Mouse (Mus musculus) midbrain, embryonic 12.5 days (tissue): Measurements from ENCODE around the gene Pxn. TPM values are rescaled to one million over a fixed set of nuclear protein-coding genes. Genes with fewer than 3 reads are reported as not detected.
"Not testable (repeated sequence)": the region's sequence is repeated elsewhere in the genome, so short reads cannot be mapped to it uniquely, and the experiment has no call there.

ENCODE experiments used
- ATAC-seq: fragments of 200-750 bp; cut with Nextera tagmentation; 2 replicates; pipeline ENCODE4 v1.8.0; 2017; ENCODE audit warnings: low read depth, moderate TSS enrichment, moderate library complexity; ENCODE audit not compliant: low FRiP score
- H3K27ac ChIP-seq: fragments of 300-500 bp; sonication (generic); replicated peaks from 2 replicates; pipeline ENCODE4 v1.5.1; 2016; ENCODE audit warnings: mild to moderate bottlenecking
- H3K27me3 ChIP-seq: fragments of 300-500 bp; sonication (generic); 2 replicates; pipeline ENCODE4 v1.6.1; 2016; ENCODE audit warnings: mild to moderate bottlenecking
- H3K36me3 ChIP-seq: fragments of 300-500 bp; sonication (generic); 2 replicates; pipeline ENCODE4 v1.6.1; 2016
- H3K4me1 ChIP-seq: fragments of 300-500 bp; sonication (generic); 2 replicates; pipeline ENCODE4 v1.6.1; 2016
- H3K4me2 ChIP-seq: fragments of 300-500 bp; sonication (generic); replicated peaks from 2 replicates; pipeline ENCODE4 v1.6.1; 2016; ENCODE audit warnings: mild to moderate bottlenecking, moderate library complexity
- H3K4me3 ChIP-seq: fragments of 300-500 bp; sonication (generic); 2 replicates; pipeline ENCODE4 v1.5.1; 2016; ENCODE audit warnings: mild to moderate bottlenecking
- H3K9ac ChIP-seq: fragments of 300-500 bp; sonication (generic); replicated peaks from 2 replicates; pipeline ENCODE4 v1.6.1; 2016; ENCODE audit warnings: mild to moderate bottlenecking, moderate library complexity
- H3K9me3 ChIP-seq: fragments of 300-500 bp; sonication (generic); 2 replicates; pipeline ENCODE4 v1.6.1; 2016; ENCODE audit warnings: mild to moderate bottlenecking
- WGBS: fragments of 180-500 bp; shearing (Covaris S2); methylation state at CpG from one replicate; pipeline ENCODE4 v1.1.7; 2016; 5-methylcytosine and 5-hydroxymethylcytosine counted together
- polyA plus RNA-seq: library from polyadenylated mRNA; unstranded; fragments of >200 nt; fragmentation: Nextera tagmentation; extraction: Ambion mirVana; gene quantifications from 2 replicates; pipeline ENCODE4 v1.2.1, GENCODE M21; 2016

Gene Pxn
- polyA plus RNA-seq, 1 experiment from 2014 or later = 27.2 TPM

DNA sequence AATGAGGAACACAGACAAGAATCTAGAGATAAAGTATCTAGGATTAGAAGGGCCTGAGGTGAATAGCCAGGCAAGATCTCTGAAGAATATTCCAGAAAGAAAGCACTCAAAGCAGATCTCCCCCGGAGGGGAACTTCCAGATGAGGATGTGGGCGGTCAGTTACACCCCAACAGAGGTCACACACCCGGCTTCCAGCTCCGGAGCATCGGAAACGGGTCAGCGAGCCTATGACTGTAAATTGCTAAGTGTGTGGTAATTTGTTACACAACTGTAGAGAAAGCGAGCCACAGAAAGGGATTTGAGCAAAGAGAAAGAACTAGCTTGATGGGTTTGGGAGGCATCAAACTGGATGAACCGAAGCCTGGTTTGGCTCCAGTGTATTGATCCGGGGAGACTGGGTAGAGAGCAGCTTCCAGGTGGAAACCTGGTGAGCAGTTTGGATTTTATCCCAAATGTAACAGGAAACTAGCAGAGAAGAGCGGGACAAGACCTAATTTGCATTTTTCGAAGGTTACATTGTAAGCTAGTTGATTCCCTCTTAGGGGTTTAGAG lies 6.0 kb upstream of the Pxn start:
- H3K4me3 ChIP-seq = no peak overlapping the region
- H3K27me3 ChIP-seq = no peaks in the 10 kb centered on the region
- no peak overlapping the region for H3K27ac ChIP-seq
- no peak overlapping the region for H3K4me2 ChIP-seq
- H3K9ac ChIP-seq = no peak overlapping the region
- 89% methylated on average over 12 of the region's 12 CpGs for WGBS
- no peaks in the 10 kb centered on the region for H3K9me3 ChIP-seq
- no peak for ATAC-seq
- H3K36me3 ChIP-seq = no peaks in the 10 kb centered on the region
- no peaks in the 10 kb centered on the region for H3K4me1 ChIP-seq

DNA sequence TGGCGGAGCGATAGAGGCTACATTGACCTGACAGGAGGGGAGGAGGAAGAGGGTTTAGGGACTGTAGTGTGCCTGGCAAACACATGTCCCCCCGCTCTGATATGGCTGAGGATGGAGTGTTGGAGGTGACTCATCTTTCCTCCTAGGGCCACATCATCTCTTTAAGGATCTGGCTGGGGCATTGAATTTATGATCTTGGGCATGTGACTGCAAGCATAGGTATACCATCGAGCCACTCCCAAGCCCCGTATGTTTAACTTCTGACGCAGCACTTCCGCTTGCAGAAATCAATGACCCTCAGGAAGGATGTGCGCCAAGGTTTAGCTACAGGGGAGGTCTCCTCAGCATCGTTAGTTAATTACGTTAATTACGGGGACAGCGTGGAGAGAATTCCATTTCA lies 3.4 kb upstream of the Pxn start:
- peaks cover 8% of the 10 kb centered on the region; the same call in 1 of the 2 replicates for H3K27me3 ChIP-seq
- peaks cover 12% of the 10 kb centered on the region for H3K4me1 ChIP-seq
- H3K9ac ChIP-seq = no peak overlapping the region
- no peak overlapping the region for H3K4me3 ChIP-seq
- ATAC-seq = no peak
- 65% methylated on average over 12 of the region's 12 CpGs for WGBS
- no peak overlapping the region for H3K27ac ChIP-seq
- no peak overlapping the region for H3K4me2 ChIP-seq
- H3K36me3 ChIP-seq = no peaks in the 10 kb centered on the region
- no peaks in the 10 kb centered on the region for H3K9me3 ChIP-seq

DNA sequence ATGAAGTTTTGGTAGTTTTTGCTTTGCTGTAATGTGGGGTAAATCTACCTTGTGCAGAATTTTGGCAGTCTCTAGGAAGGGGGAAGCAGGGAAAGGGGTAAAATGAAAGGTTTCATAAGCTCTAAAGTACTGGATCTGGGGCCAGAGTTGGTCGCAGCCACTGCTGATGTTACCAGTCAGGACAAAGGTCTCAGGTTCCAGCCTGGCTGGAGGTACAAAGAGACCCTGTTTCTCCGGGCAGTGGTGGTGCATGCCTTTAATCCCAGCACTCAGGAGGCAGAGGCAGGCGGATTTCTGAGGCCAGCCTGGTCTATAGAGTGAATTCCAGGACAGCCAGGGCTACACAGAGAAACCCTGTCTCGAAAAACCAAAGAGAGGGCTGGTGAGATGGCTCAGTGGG lies 859 bp upstream of the Pxn start:
- WGBS = 74% methylated on average over 4 of the region's 4 CpGs

DNA sequence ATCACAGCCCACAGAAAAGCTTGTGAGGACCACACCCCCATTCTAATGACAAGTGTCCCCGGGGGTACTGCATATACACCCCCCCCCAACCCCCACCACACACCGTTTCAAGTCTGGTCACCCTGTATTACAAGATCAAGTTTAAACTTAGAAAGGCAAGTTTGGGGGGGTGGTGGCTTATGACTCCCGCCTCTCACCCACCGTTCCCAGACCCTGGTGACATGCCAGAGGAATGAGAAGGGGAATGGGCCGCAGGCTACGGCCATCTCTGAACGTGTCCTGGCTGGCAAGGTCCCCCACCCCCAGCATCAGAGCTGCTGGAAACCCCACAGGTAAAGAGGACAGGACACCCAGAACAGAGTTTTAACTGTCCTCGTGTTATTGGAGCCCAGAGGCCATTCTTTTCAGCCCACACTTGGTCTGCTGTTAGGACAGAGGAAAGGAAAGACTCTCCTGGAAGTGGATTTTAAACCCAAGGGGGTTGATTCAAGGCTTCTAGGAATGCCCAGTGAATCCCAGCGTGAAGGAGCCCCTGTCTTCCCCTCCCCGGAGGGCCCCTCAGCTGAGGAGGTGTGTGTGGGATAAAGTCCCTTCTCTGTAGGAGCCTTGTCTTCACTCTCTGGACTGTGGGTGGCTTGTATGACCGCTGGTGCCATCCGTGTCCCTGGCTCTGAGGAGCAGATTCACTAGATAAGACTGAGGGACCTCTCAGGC lies 948 bp downstream of the Pxn start:
- no peak overlapping the region for H3K27ac ChIP-seq
- H3K4me2 ChIP-seq = peak overlapping the region; percentile 90
- peaks cover 16% of the 10 kb centered on the region; the same call in 1 of the 2 replicates for H3K27me3 ChIP-seq
- H3K4me3 ChIP-seq = peak overlapping the region; percentile 87
- H3K9ac ChIP-seq = peak overlapping the region; percentile 83
- H3K36me3 ChIP-seq = no peaks in the 10 kb centered on the region
- H3K9me3 ChIP-seq = no peaks in the 10 kb centered on the region
- peaks cover 36% of the 10 kb centered on the region for H3K4me1 ChIP-seq
- WGBS = 31% methylated on average over 12 of the region's 12 CpGs
- no peak; the same call in 1 of the 2 replicates for ATAC-seq

More for the DNA sequence above, 859 bp upstream of the Pxn start:
- not testable (repeated sequence) for H3K27ac ChIP-seq, H3K9me3 ChIP-seq, H3K36me3 ChIP-seq, H3K4me2 ChIP-seq, H3K4me3 ChIP-seq, ATAC-seq, H3K9ac ChIP-seq
- peaks cover 36% of the 10 kb centered on the region for H3K4me1 ChIP-seq
- peaks cover 16% of the 10 kb centered on the region; the same call in 1 of the 2 replicates for H3K27me3 ChIP-seq

DNA sequence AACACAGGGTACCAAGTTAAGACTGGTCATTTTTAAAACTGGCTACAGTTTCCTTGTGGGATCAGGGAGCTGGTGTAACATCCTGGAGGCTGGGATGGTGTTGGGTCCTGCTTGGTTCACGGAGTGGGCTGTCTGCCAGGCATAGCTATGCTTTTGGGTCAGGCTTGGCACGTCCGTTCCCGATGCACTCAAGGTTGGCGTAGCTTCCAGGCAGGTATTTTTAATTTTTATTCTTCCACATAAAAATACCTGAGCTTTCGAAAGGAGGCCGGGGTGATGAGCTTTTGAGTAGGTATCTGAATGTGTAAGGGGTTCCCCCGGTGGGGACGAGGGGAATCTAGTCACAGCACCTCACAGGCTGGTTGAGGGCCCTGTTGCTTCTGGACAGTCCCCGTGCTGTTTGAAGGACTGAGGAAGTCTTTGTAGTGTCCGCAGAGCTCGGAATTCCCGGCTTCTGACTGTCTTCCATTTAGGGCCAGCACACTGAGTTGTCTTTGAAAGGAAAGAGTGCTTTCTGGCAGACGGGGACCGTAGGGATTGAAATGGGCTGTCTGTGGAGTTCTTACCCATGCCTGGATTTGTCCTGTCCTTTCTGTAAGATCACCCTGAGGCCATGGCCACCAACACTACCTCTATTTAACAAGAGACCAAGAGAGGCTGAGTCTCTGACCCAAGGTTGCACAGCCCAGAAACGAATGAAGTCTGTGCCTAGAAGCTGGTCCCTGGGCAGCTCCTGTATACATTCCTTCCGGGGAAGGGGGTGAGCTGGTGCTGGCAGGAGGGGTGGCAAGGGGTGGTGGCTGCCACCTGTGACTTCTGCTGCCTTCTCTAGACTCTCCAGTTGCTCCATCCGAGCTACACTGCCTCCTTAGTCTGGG lies 1.7 kb downstream of the Pxn start:
- H3K4me2 ChIP-seq = peak overlapping the region; percentile 90
- 43% methylated on average over 18 of the region's 18 CpGs for WGBS
- peaks cover 36% of the 10 kb centered on the region for H3K4me1 ChIP-seq
- no peaks in the 10 kb centered on the region for H3K9me3 ChIP-seq
- no peak for ATAC-seq
- H3K27me3 ChIP-seq = peaks cover 16% of the 10 kb centered on the region; the same call in 1 of the 2 replicates
- no peaks in the 10 kb centered on the region for H3K36me3 ChIP-seq
- H3K9ac ChIP-seq = peak overlapping the region; percentile 83
- H3K27ac ChIP-seq = no peak overlapping the region
- H3K4me3 ChIP-seq = peak overlapping the region; percentile 87

DNA sequence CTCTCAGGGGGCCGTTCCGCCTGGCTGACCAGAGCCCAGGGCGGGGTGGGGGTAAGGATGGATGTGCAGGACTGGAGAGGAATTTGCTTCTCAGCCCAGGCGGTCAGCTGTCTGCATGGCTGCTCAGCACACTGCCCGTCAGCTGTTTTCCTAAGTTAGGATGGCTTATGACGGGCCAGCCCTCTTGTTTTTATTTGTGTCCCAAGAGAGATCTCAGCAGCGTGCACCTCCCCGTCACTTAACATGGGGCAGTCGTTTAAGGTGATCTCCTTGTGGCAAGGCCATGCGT lies 2.3 kb downstream of the Pxn start:
- Histone ChIP-seq H3K9ac (peak overlapping the region; percentile 83), H3K4me3 (peak overlapping the region; percentile 21), H3K27ac (no peak overlapping the region), H3K27me3 (peaks cover 16% of the 10 kb centered on the region; the same call in 1 of the 2 replicates), H3K4me1 (peaks cover 36% of the 10 kb centered on the region), H3K4me2 (peak overlapping the region; percentile 90), H3K36me3 (no peaks in the 10 kb centered on the region), H3K9me3 (no peaks in the 10 kb centered on the region)
- WGBS = 30% methylated on average over 10 of the region's 10 CpGs
- ATAC-seq = no peak

GRCm38 (mm10) chr5:115509321-115509761 lies 2.9 kb downstream of the Pxn start:
- ATAC-seq = no peak
- H3K4me3 ChIP-seq = peak overlapping the region; percentile 2; the same call in 1 of the 2 replicates
- WGBS = 52% methylated on average over 15 of the region's 15 CpGs

GRCm38 (mm10) chr5:115509790-115510689 lies 3.6 kb downstream of the Pxn start:
- Histone ChIP-seq H3K4me2 (peak overlapping the region; percentile 4; the same call in 1 of the 2 replicates), H3K4me3 (no peak overlapping the region), H3K4me1 (peaks cover 43% of the 10 kb centered on the region), H3K27me3 (peaks cover 16% of the 10 kb centered on the region; the same call in 1 of the 2 replicates), H3K27ac (0 out of 2 replicates have a peak overlapping the region, but pooled peaks have one; percentile 20), H3K9me3 (no peaks in the 10 kb centered on the region), H3K36me3 (no peaks in the 10 kb centered on the region), H3K9ac (no peak overlapping the region)
- 65% methylated on average over 15 of the region's 15 CpGs for WGBS
- ATAC-seq = no peak

More at GRCm38 (mm10) chr5:115509321-115509761, 2.9 kb downstream of the Pxn start:
- Histone ChIP-seq H3K9me3 (no peaks in the 10 kb centered on the region), H3K36me3 (no peaks in the 10 kb centered on the region), H3K27me3 (peaks cover 16% of the 10 kb centered on the region; the same call in 1 of the 2 replicates), H3K9ac (no peak overlapping the region), H3K4me2 (peak overlapping the region; percentile 11; the same call in 1 of the 2 replicates), H3K4me1 (peaks cover 36% of the 10 kb centered on the region), H3K27ac (0 out of 2 replicates have a peak overlapping the region, but pooled peaks have one; percentile 20)

- no peak overlapping the region for H3K27ac ChIP-seq
- no peak overlapping the region for H3K4me2 ChIP-seq
- 91% methylated on average over 7 of the region's 7 CpGs for WGBS
- ATAC-seq = no peak
- H3K9ac ChIP-seq = no peak overlapping the region
- H3K4me1 ChIP-seq = peaks cover 41% of the 10 kb centered on the region
- no peaks in the 10 kb centered on the region for H3K36me3 ChIP-seq
- H3K27me3 ChIP-seq = peaks cover 14% of the 10 kb centered on the region; the same call in 1 of the 2 replicates
- H3K4me3 ChIP-seq = no peak overlapping the region
- no peaks in the 10 kb centered on the region for H3K9me3 ChIP-seq
Measured at GRCm38 (mm10) chr5:115512375-115512774, 5.9 kb downstream of the Pxn start.

DNA sequence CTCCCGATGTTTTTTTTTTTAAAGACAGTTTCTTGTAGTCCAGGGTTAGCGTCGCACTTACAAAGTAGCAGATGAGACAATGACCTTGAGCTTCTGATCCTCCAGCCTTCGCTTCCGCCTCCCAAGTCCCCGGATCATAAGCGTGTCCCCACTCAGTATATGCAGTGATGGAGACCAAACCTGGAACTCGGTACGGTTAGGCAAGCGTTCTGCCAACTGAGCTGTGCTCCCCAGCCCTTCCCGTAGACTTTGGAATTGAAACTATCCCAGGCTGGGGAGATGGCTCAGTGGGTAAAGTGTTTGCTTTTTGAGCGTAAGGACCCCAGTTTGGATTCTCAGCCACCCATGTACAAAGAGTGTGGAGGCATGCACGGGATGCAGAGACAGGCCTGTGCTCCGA lies 6.8 kb downstream of the Pxn start:
- Histone ChIP-seq H3K4me3 (no peak overlapping the region), H3K4me2 (no peak overlapping the region), H3K4me1 (peaks cover 32% of the 10 kb centered on the region), H3K9ac (no peak overlapping the region), H3K9me3 (no peaks in the 10 kb centered on the region), H3K27me3 (0 out of 2 replicates have a peak, but pooled peaks cover 6% of the 10 kb centered on the region), H3K36me3 (no peaks in the 10 kb centered on the region), H3K27ac (no peak overlapping the region)
- no peak for ATAC-seq
- WGBS = 96% methylated on average over 14 of the region's 14 CpGs

GRCm38 (mm10) chr5:115513721-115514120 lies 7.2 kb downstream of the Pxn start:
- no peak overlapping the region for H3K27ac ChIP-seq
- 0 out of 2 replicates have a peak, but pooled peaks cover 1% of the 10 kb centered on the region for H3K27me3 ChIP-seq
- no peaks in the 10 kb centered on the region for H3K9me3 ChIP-seq
- H3K9ac ChIP-seq = no peak overlapping the region
- no peak overlapping the region for H3K4me3 ChIP-seq
- H3K36me3 ChIP-seq = no peaks in the 10 kb centered on the region
- no peak for ATAC-seq
- WGBS = 95% methylated on average over 16 of the region's 16 CpGs
- peaks cover 28% of the 10 kb centered on the region for H3K4me1 ChIP-seq
- no peak overlapping the region for H3K4me2 ChIP-seq
